Mouse (Mus musculus) kidney, postnatal 0 days (tissue): Measurements from ENCODE around the gene Pmm2. TPM values are rescaled to one million over a fixed set of nuclear protein-coding genes. Genes with fewer than 3 reads are reported as not detected.

Experiments
- ATAC-seq: fragments of 200-750 bp; cut with Nextera tagmentation; replicated peaks from 2 replicates; pipeline ENCODE4 v1.8.0; 2017; ENCODE audit warnings: low read depth, moderate number of reproducible peaks, moderate TSS enrichment, moderate library complexity; ENCODE audit not compliant: low FRiP score
- DNase-seq: peaks from one replicate; pipeline ENCODE4 v3.0.0-alpha.2; 2016; ENCODE audit warnings: low spot score
- H3K27ac ChIP-seq: fragments of 300-500 bp; sonication (generic); 2 replicates; pipeline ENCODE4 v1.5.1; 2014; ENCODE audit warnings: mild to moderate bottlenecking
- H3K27me3 ChIP-seq: fragments of 300-500 bp; sonication (generic); 2 replicates; pipeline ENCODE4 v1.6.1; 2014; ENCODE audit warnings: low read length, mixed read lengths; ENCODE audit not compliant: insufficient read depth
- H3K36me3 ChIP-seq: fragments of 300-500 bp; sonication (generic); 2 replicates; pipeline ENCODE4 v1.6.1; 2014; ENCODE audit warnings: low read length, mixed read lengths; ENCODE audit not compliant: insufficient read depth
- H3K4me1 ChIP-seq: fragments of 300-500 bp; sonication (generic); replicated peaks from 2 replicates; pipeline ENCODE4 v1.6.1; 2014; ENCODE audit warnings: antibody characterized with exemption, low read length, mixed read lengths; ENCODE audit not compliant: insufficient read depth
- H3K4me2 ChIP-seq: fragments of 300-500 bp; sonication (generic); 2 replicates; pipeline ENCODE4 v1.6.1; 2014; ENCODE audit warnings: mild to moderate bottlenecking, low read length, moderate library complexity, mixed read lengths
- H3K4me3 ChIP-seq: fragments of 300-500 bp; sonication (generic); replicated peaks from 2 replicates; pipeline ENCODE4 v1.5.1; 2014; ENCODE audit warnings: low read depth, low read length
- H3K9ac ChIP-seq: fragments of 300-500 bp; sonication (generic); 2 replicates; pipeline ENCODE4 v1.6.1; 2014; ENCODE audit warnings: low read depth, low read length
- H3K9me3 ChIP-seq: fragments of 300-500 bp; sonication (generic); replicated peaks from 2 replicates; pipeline ENCODE4 v1.6.1; 2016; ENCODE audit warnings: low read length, inconsistent platforms, mixed read lengths
- CTCF ChIP-seq: IDR thresholded peaks from 2 replicates; pipeline ENCODE4 v1.5.1; 2016; ENCODE audit warnings: antibody characterized with exemption, low read depth, mild to moderate bottlenecking, moderate library complexity
- WGBS: fragments of 180-500 bp; shearing (Covaris S2); extraction: QIAGEN DNeasy Blood & Tissue Kit; methylation state at CpG from one replicate; pipeline ENCODE4 v1.1.7; 2014; 5-methylcytosine and 5-hydroxymethylcytosine counted together
- microRNA-seq: library from miRNA; unstranded; fragments of <30 nt; microRNA quantifications from one replicate; pipeline ENCODE4, GENCODE M21; 2016
- polyA plus RNA-seq: library from polyadenylated mRNA; unstranded; fragments of >200 nt; fragmentation: Nextera tagmentation; extraction: Ambion mirVana; gene quantifications from 2 replicates; pipeline ENCODE4 v1.2.1, GENCODE M21; 2015

Pmm2 gene
- polyA plus RNA-seq, 1 experiment from 2014 or later = 45.0 TPM

DNA sequence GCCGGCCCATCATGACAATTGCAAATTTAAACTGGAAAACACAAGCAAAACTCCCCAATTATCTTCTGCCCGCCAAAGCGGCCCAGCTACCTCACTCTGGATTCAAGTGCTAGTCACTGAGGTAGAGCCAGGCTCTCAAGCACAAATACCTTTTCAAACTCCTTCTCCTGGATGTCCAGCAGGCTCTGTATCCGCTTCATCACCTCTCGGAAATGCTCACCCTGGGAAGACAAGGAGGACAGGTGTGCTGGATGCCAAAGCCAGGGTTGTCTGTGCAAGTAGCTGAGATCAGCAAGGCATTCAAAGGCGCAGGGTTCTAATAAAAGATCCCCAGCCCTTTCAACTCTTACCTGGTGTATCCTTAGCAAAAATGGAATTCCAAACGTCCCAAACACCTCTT, 53.7 kb downstream of the Pmm2 start:
- WGBS = 92% methylated on average over 7 of the region's 7 CpGs
- Histone ChIP-seq H3K27ac (no peak overlapping the region), H3K36me3 (peaks cover 65% of the 10 kb centered on the region), H3K9me3 (no peaks in the 10 kb centered on the region), H3K4me1 (no peaks in the 10 kb centered on the region), H3K4me3 (no peak overlapping the region), H3K4me2 (no peak overlapping the region), H3K27me3 (no peaks in the 10 kb centered on the region), H3K9ac (no peak overlapping the region)
- no peak for DNase-seq
- TF ChIP-seq CTCF = no peak
- no peak for ATAC-seq

DNA sequence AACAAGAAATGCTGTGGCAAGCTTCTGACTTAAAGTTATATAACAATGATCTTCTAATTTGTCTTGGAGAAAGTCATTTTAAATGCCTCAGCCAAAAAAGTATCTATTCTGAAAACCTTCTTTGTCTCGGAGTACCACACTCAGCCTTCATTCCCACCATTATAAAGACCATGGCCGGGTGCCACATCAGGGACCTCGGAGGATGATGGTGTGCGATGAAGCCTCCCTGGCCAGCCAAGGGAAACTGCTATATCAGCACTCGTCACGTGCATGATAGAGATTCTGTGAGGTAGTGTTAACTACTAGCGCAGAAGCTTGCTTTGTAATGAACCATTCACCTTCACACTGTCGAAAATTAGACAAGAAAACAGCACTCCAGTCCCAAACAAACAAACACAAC, 62.1 kb downstream of the Pmm2 start:
- WGBS = 88% methylated on average over 8 of the region's 8 CpGs

DNA sequence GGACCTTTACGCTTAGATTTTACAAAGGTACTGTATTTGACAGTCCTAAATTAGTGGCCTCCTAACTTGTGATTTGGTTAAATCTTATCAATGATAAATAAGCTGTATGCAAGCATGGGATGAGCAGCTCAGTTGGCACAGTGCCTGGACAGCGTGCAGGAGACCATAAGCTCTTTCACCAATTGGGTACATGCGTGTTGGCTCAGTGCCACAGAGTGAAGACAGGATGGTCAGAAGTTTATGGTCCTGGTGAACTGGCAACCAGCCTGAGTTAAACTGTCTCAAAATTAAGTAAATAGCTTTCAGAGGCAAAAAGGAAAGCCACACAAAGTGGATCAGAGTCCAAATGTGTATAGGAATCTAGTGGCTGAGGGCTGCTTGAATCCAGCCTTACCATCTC, 63.1 kb downstream of the Pmm2 start:
- ATAC-seq (peak; percentile 61; the same call in 1 of the 2 replicates), DNase-seq (no peak)
- H3K27me3 ChIP-seq = no peaks in the 10 kb centered on the region
- H3K36me3 ChIP-seq = peaks cover 65% of the 10 kb centered on the region
- no peaks in the 10 kb centered on the region for H3K9me3 ChIP-seq
- no peak for TF ChIP-seq CTCF
- no peak overlapping the region for H3K9ac ChIP-seq
- H3K4me2 ChIP-seq = no peak overlapping the region
- no peak overlapping the region for H3K4me3 ChIP-seq
- no peaks in the 10 kb centered on the region for H3K4me1 ChIP-seq
- H3K27ac ChIP-seq = no peak overlapping the region
- WGBS = 82% methylated on average over 3 of the region's 3 CpGs

More for the DNA sequence above, 62.1 kb downstream of the Pmm2 start:
- H3K27me3 ChIP-seq = no peaks in the 10 kb centered on the region
- no peaks in the 10 kb centered on the region for H3K4me1 ChIP-seq
- H3K9me3 ChIP-seq = no peaks in the 10 kb centered on the region
- no peak overlapping the region for H3K4me2 ChIP-seq
- H3K9ac ChIP-seq = no peak overlapping the region
- no peak overlapping the region for H3K4me3 ChIP-seq
- TF ChIP-seq CTCF = no peak
- H3K36me3 ChIP-seq = peaks cover 67% of the 10 kb centered on the region
- ATAC-seq (no peak), DNase-seq (no peak)
- H3K27ac ChIP-seq = no peak overlapping the region

DNA sequence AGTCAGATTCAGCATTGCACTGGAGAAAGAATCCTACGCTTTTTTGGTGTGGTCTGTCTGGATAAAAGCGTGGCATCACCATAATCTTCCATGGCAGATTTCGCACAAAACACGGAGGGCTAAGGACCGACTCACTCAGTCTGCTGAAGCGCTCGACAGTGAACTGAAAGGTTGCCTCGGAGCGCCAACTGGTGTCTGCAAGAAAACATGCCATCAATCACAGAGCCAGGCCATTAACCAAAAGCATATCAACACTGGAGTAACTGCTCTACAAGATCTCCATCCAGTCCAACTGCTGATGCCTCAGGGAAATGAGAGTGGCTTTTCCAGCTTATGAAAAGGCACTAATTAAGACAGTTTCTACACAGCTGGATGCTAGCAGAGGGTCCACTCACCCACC, 74.5 kb downstream of the Pmm2 start:
- H3K36me3 ChIP-seq = peaks cover 72% of the 10 kb centered on the region
- 0 out of 2 replicates have a peak, but pooled peaks have one; percentile 4 for TF ChIP-seq CTCF

More for the DNA sequence above, 74.5 kb downstream of the Pmm2 start:
- WGBS = 50% methylated on average over 9 of the region's 9 CpGs
- DNase-seq = peak; percentile 23
- Histone ChIP-seq H3K4me3 (no peak overlapping the region), H3K27ac (no peak overlapping the region), H3K9ac (no peak overlapping the region), H3K9me3 (no peaks in the 10 kb centered on the region), H3K4me2 (no peak overlapping the region), H3K27me3 (no peaks in the 10 kb centered on the region), H3K4me1 (peaks cover 4% of the 10 kb centered on the region; the same call in 1 of the 2 replicates)
- ATAC-seq = no peak

Small RNAs within 50 kb of the gene (microRNA-seq; reads per million reads assigned to microRNA genes)
- not detected for gene Gm22137

Other genes starting within 250 kb of the Pmm2 start
- not detected in 2 replicates for gene Tmem114, start 212.5 kb upstream of the Pmm2 start, polyA plus RNA-seq
- 15.2 and 18.4 TPM in 2 replicates for gene Mettl22, start 166.9 kb upstream of the Pmm2 start, polyA plus RNA-seq
- 33.9 and 36.6 TPM in 2 replicates for gene Abat, start 124.2 kb upstream of the Pmm2 start, polyA plus RNA-seq
- gene Tmem186, start within 50 bp of the Pmm2 start, polyA plus RNA-seq = 13.8 and 16.0 TPM in 2 replicates
- 53.0 and 61.1 TPM in 2 replicates for gene Carhsp1, start 34.5 kb downstream of the Pmm2 start, polyA plus RNA-seq
- gene Gm5767, start 43.1 kb downstream of the Pmm2 start, polyA plus RNA-seq = not detected in 2 replicates
- 22.1 and 22.7 TPM in 2 replicates for gene Usp7, start 154.6 kb downstream of the Pmm2 start, polyA plus RNA-seq
- gene 1810013L24Rik, start 192.4 kb downstream of the Pmm2 start, polyA plus RNA-seq = 18.7 and 20.2 TPM in 2 replicates